Mouse (Mus musculus) adrenal gland, adult 8-10 months (tissue): Measurements from ENCODE around the gene Dgat2. TPM values are rescaled to one million over a fixed set of nuclear protein-coding genes. Genes with fewer than 3 reads are reported as not detected.

Experiments
- DNase-seq: peaks from one replicate; pipeline ENCODE4 v3.0.0; 2022
- total RNA-seq, 4 experiments: library from RNA; stranded (reverse); gene quantifications; 2 replicates each; pipeline ENCODE4 v1.2.4; 2022

The Dgat2 gene
- total RNA-seq, 4 experiments from 2014 or later: 138 to 436 (median 316) TPM

DNA sequence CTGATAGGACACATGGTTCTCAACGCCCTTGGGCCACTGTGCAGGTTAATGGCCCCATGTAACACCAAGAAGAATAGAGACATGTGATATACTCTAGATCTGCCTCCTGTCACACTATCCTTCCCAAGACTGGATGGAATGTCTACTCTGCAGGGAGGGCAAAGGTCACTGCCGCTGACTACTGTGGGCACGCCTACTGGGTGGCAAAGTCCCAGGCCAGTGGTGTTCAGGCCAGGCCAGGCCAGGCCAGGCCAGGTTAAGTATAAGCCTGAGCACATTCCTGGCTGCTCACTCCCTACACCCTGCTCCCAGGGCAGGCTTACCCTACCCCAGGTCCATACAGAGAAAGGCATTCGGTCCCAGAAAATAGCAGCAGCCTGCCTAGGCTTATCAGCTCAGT lies 21.0 kb downstream of the Dgat2 start:
- DNase-seq: no peak

GRCm38 (mm10) chr7:99160995-99161394 lies 21.5 kb downstream of the Dgat2 start:
- no peak for DNase-seq

DNA sequence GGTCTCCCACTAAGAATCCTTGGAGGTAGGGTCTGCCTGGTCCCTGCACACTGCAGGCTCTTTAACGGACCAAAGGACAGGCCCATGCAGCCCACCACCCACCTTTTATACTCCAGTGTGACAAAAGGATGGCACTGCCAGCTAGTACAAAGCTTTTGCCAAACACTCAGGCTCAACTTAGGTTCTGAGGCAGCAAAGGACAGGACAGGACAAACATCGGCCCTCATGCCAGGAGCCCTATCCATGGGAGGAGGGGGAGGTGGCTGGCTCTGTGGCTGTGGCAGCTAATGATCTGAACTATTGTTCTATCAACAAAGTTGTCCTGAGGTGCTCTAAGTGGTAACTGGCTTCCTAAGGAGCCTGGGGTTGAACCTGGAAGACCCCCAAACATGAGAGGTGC lies 23.1 kb downstream of the Dgat2 start:
- no peak for DNase-seq

- DNase-seq: no peak
Measured at GRCm38 (mm10) chr7:99158904-99159303, 23.6 kb downstream of the Dgat2 start.

DNA sequence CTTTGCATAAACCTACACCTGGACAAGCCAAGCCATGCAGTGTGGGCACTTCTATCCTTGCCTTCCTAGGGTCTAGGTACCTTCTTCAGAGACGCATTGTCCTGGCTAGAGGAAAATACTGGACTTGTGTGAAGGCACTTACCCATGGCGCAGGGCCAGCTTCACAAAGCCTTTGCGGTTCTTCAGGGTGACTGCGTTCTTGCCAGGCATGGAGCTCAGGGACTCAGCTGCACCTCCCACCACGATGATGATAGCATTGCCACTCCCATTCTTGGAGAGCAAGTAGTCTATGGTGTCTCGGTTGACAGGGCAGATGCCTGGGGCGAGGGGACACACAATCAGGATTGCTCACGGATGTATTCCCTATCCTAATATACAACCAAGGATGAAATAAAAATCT lies 24.5 kb downstream of the Dgat2 start:
- no peak for DNase-seq

- DNase-seq: no peak
Measured at GRCm38 (mm10) chr7:99156737-99157136, 25.8 kb downstream of the Dgat2 start.

DNA sequence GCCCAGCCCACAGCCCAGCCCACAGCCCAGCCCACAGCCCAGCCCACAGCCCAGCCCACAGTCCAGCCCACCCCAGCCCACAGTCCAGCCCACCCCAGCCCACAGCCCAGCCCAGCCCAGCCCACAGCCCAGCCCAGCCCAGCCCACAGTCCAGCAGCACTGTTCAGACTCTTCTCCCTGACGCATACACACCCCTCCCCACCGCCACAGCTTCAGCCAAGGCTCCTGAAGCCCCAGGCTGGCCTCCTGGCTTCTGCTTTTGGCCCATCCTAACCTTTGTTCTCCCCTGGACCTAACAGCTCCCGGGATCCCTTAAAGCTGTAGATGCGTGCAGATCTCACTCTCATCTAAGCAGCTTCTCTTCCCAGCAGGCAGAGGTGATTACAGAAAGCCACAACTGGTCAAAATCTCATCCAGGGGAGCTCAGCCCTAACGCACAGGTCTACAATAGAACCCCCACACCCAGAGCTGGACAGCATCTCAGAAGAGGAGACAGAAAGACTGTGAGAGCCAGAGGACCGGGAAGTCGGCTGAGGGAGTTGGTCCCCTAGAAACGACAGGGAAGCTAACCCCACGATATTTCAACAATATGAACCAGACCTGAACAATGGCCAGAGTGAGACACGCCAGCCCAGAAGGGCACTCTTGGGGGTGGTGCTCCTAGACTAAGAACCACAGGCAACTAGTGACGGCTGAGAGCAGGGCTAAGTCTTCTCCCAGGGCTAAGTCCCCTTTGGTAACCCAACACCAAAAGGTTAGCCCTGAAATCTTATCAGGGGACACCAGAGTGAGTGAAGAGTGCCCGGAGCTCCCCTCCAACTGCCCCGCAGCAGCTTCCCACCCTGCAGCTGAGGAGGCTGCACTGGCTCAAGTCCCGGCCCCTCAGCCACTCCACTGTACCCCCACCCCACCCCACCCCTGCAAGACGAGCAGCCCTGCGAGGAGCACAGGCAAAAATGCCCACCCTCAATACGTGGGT lies 26.9 kb downstream of the Dgat2 start:
- no peak for DNase-seq

GRCm38 (mm10) chr7:99154648-99155151 lies 27.8 kb downstream of the Dgat2 start:
- DNase-seq: no peak

DNA sequence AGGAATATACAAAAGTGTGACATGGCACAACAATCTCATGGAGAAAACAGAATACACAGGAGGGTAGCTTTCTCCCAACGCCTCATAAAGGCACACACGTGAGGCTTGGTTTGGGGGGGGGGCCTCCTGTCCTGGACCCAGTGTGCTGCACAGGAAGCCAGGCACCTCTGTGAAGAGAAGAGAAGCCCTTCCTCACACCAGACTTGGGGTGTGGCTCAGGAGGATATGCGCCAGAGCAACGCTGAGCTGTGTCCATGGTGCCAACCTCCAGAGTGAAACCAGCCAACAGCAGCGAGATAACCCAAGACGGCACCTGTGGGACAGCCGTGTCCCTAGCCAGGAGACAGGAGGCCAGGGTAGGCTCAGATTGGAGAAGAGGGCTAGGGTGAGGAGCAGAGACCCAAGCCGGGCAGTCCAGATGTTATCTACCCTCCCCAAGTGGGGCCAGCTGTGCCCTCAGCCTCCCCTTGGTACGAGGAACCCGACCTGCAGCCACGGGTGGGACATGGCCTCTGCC lies 28.8 kb downstream of the Dgat2 start:
- no peak for DNase-seq

DNA sequence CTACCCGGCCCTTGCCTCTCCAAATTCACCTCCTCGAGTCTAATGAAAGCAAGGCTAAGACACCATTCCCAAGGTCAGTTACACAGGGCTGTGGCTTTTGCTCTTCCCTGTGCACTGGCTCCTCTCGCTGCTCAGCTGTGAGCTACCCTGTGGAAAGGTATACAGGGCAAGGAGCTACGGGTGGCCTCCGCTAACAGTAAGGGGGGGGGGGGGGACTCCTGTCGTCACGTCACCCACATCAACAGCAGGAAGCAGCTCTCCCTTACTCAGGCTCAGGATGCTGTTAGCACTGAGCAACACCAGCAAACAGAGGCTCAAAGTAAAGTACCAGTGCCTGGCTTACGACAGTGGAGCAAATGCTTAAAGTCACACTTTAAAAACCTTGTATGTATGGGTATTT lies 29.8 kb downstream of the Dgat2 start:
- DNase-seq: no peak

GRCm38 (mm10) chr7:99151342-99151741 lies 31.2 kb downstream of the Dgat2 start:
- DNase-seq: peak; percentile 92

DNA sequence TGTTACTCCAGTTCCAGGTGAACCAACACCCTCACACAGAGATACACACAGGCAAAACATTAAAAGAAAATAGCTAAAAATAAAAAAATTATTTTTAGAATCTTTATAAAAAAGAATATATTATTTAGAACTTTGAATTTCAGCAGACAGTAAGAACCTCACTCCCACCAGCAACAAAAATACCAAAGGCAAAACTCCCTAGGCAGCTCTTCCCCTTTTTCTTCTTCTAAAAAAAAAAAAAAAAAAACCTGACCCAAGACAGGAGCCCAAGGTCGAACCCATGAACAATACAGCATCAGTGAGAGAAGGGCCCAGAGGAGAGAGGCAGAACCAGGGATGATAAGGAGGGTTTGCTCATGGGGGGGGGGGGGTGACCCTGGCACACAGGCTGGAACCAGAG lies 33.5 kb downstream of the Dgat2 start:
- no peak for DNase-seq

- DNase-seq: no peak
Measured at GRCm38 (mm10) chr7:99147494-99147893, 35.0 kb downstream of the Dgat2 start.

DNA sequence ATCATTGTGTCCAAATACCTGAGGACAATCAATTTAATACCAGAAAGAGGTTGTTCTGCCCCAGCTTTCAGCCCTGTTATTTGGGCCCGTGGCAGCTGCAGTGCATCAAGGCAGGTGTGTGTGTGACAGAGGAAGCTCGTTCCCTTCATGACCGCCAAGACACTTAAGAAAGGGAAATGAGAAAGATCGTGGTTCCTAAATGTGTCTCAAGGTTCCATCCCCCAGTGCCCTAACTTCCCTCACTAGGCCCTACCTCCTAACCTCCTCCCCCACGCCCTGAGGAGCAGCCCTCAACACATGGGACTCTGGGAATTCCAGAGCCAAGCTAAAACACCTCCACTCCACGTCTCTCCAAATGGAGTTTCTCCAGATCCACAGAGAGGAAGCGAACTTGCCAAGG lies 35.6 kb downstream of the Dgat2 start:
- DNase-seq: no peak

GRCm38 (mm10) chr7:99146011-99146410 lies 36.5 kb downstream of the Dgat2 start:
- no peak for DNase-seq

- no peak for DNase-seq
Measured at GRCm38 (mm10) chr7:99144616-99145015, 37.9 kb downstream of the Dgat2 start.

- no peak for DNase-seq
Measured at GRCm38 (mm10) chr7:99143244-99143643, 39.3 kb downstream of the Dgat2 start.

DNA sequence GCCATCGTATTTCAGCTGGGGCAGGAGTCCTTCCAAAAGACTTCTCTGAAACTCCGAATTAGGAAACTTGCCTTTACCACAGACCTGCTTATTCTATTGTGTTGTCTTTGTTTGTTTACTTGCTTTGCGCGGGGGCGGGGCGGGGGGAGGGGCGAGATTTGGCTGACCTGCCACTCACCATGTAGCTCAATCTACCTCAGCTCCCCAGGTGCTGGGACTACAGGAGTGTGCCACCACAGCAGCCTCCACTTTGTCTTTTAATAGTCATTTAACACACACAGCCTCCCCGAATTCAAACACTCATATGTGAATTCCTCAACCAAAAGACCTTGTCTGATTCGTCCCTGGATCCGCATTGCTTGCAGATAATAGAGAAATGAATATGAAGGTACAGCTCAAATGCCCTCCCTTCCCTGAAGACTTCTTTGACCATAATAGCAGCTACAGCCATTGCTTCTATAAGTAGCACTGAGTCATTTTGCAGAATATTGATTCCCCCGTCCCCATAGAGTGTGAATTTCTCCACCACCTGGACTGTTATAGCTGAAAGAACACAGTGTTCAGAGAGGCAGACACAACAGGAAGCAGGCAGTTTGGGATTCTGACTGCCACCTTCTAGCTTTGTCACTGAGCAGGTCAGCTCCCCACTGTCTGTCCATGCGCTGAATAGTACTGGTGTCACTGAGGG lies 40.5 kb downstream of the Dgat2 start:
- no peak for DNase-seq

DNA sequence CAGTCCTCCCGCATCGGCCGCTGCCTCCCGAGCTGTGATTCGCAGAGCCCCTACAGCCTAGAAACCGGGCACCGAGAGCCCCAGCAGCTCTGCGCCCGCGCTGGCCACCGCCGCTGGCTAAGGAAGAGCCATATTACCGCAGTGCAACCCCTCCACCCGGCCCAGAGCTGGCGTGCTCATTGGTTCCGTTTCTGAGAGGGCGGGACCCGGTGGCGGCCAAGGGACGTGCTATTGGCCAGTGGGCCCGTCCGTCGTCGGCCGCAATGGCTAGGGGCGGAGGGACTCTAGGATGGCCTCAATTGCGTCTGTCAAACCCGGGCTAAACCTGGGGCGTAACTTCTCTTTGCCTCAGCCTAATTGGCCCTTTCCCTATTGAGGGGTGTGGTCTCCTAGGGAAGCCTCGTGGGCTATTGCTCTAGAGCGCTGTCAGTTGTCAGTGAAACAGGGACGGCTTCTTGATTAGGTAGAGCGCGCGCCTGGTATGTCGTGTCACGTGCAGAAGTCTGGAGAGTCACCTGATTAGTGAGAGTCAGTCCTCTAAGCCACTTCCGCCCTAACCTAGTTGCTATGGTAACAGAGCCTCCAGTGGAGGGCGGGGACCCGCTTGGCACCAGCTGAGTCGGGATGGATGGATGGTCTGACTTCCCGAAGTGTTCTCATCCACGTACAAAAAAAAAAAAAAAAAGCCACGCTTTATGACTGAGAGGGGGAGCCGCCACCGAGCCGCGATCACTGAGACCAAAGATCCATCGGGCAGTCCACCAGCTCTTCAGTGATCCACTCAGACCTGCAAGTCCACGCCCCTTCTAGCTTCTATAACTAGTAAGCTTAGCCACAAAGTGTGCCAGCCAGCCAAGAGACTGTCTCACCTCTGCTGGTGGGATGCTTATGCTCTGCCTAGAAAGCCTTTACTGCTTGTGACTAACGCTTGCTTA lies 41.3 kb downstream of the Dgat2 start, which contains the start of gene Uvrag:
Gene Uvrag (minus strand): TSS at position 158 of the 935 bp plus-strand sequence.
- DNase-seq: peak; percentile 99

GRCm38 (mm10) chr7:99140511-99140910 lies 42.0 kb downstream of the Dgat2 start:
- DNase-seq: no peak

GRCm38 (mm10) chr7:99139841-99140491 lies 42.6 kb downstream of the Dgat2 start:
- no peak for DNase-seq
